Mouse (Mus musculus) neural tube, embryonic 15.5 days (tissue): ENCODE results near the gene Retreg1. TPM values are rescaled to one million over a fixed set of nuclear protein-coding genes. Genes with fewer than 3 reads are reported as not detected.

Experiments used
- ATAC-seq: fragments of 200-750 bp; cut with Nextera tagmentation; 2 replicates; pipeline ENCODE4 v1.8.0; 2017; ENCODE audit warnings: mild to moderate bottlenecking, moderate TSS enrichment, moderate library complexity; ENCODE audit not compliant: low FRiP score
- H3K27ac ChIP-seq: fragments of 300-500 bp; sonication (generic); replicated peaks from 2 replicates; pipeline ENCODE4 v1.5.1; 2015; ENCODE audit warnings: mild to moderate bottlenecking, inconsistent platforms
- H3K27me3 ChIP-seq: fragments of 300-500 bp; sonication (generic); replicated peaks from 2 replicates; pipeline ENCODE4 v1.6.1; 2015; ENCODE audit warnings: inconsistent platforms
- H3K36me3 ChIP-seq: fragments of 300-500 bp; sonication (generic); 2 replicates; pipeline ENCODE4 v1.6.1; 2015; ENCODE audit warnings: inconsistent platforms
- H3K4me1 ChIP-seq: fragments of 300-500 bp; sonication (generic); 2 replicates; pipeline ENCODE4 v1.6.1; 2015; ENCODE audit warnings: inconsistent platforms
- H3K4me2 ChIP-seq: fragments of 300-500 bp; sonication (generic); 2 replicates; pipeline ENCODE4 v1.6.1; 2015; ENCODE audit warnings: inconsistent platforms, mild to moderate bottlenecking, moderate library complexity
- H3K4me3 ChIP-seq: fragments of 300-500 bp; sonication (generic); replicated peaks from 2 replicates; pipeline ENCODE4 v1.5.1; 2015; ENCODE audit warnings: mild to moderate bottlenecking, inconsistent platforms
- H3K9ac ChIP-seq: fragments of 300-500 bp; sonication (generic); replicated peaks from 2 replicates; pipeline ENCODE4 v1.6.1; 2015; ENCODE audit warnings: mild to moderate bottlenecking, inconsistent platforms
- H3K9me3 ChIP-seq: fragments of 300-500 bp; sonication (generic); replicated peaks from 2 replicates; pipeline ENCODE4 v1.6.1; 2016; ENCODE audit warnings: inconsistent platforms
- WGBS: fragments of 180-500 bp; shearing (Covaris S2); methylation state at CpG from one replicate; pipeline ENCODE4 v1.1.7; 2015; ENCODE audit warnings: mixed read lengths; 5-methylcytosine and 5-hydroxymethylcytosine counted together
- polyA plus RNA-seq: library from polyadenylated mRNA; unstranded; fragments of >200 nt; fragmentation: Nextera tagmentation; extraction: Ambion mirVana; gene quantifications from 2 replicates; pipeline ENCODE4 v1.2.1, GENCODE M21; 2015

Gene Retreg1
- polyA plus RNA-seq, 1 experiment from 2014 or later: 16.2 TPM

GRCm38 (mm10) chr15:25884416-25884958, 41.5 kb downstream of the Retreg1 start:
- ATAC-seq: no peak
- H3K36me3 ChIP-seq: no peaks in the 10 kb centered on the region
- no peaks in the 10 kb centered on the region for H3K4me1 ChIP-seq
- H3K9me3 ChIP-seq: no peaks in the 10 kb centered on the region
- 88% methylated on average over 14 of the region's 14 CpGs for WGBS
- H3K27ac ChIP-seq: no peak overlapping the region
- no peak overlapping the region for H3K4me3 ChIP-seq
- no peak overlapping the region for H3K4me2 ChIP-seq
- no peak overlapping the region for H3K9ac ChIP-seq
- no peaks in the 10 kb centered on the region for H3K27me3 ChIP-seq

GRCm38 (mm10) chr15:25886581-25887011, 43.6 kb downstream of the Retreg1 start:
- Histone ChIP-seq H3K4me2 (no peak overlapping the region), H3K36me3 (0 out of 2 replicates have a peak, but pooled peaks cover 5% of the 10 kb centered on the region), H3K4me3 (no peak overlapping the region), H3K27me3 (no peaks in the 10 kb centered on the region), H3K9me3 (no peaks in the 10 kb centered on the region), H3K9ac (no peak overlapping the region), H3K4me1 (no peaks in the 10 kb centered on the region), H3K27ac (no peak overlapping the region)
- WGBS: 79% methylated on average over 6 of the region's 6 CpGs
- ATAC-seq: peak; percentile 69

GRCm38 (mm10) chr15:25889927-25890326, 46.9 kb downstream of the Retreg1 start:
- H3K9ac ChIP-seq: no peak overlapping the region
- no peaks in the 10 kb centered on the region for H3K9me3 ChIP-seq
- H3K27ac ChIP-seq: no peak overlapping the region
- H3K27me3 ChIP-seq: no peaks in the 10 kb centered on the region
- 0 out of 2 replicates have a peak, but pooled peaks cover 5% of the 10 kb centered on the region for H3K36me3 ChIP-seq
- H3K4me1 ChIP-seq: no peaks in the 10 kb centered on the region
- no peak for ATAC-seq
- H3K4me3 ChIP-seq: no peak overlapping the region
- H3K4me2 ChIP-seq: no peak overlapping the region
- WGBS: 96% methylated on average over 5 of the region's 5 CpGs

- Histone ChIP-seq H3K9ac (no peak overlapping the region), H3K4me2 (no peak overlapping the region), H3K36me3 (0 out of 2 replicates have a peak, but pooled peaks cover 5% of the 10 kb centered on the region), H3K4me1 (no peaks in the 10 kb centered on the region), H3K27me3 (no peaks in the 10 kb centered on the region), H3K9me3 (no peaks in the 10 kb centered on the region), H3K27ac (no peak overlapping the region), H3K4me3 (no peak overlapping the region)
- 91% methylated on average over 11 of the region's 11 CpGs for WGBS
- no peak for ATAC-seq
Observed at GRCm38 (mm10) chr15:25891556-25891955, 48.6 kb downstream of the Retreg1 start.

GRCm38 (mm10) chr15:25893327-25893726, 50.3 kb downstream of the Retreg1 start:
- H3K27ac ChIP-seq: no peak overlapping the region
- H3K36me3 ChIP-seq: 0 out of 2 replicates have a peak, but pooled peaks cover 5% of the 10 kb centered on the region
- no peak overlapping the region for H3K9ac ChIP-seq
- no peak overlapping the region for H3K4me2 ChIP-seq
- no peaks in the 10 kb centered on the region for H3K27me3 ChIP-seq
- no peaks in the 10 kb centered on the region for H3K4me1 ChIP-seq
- 7% methylated on average over 2 of the region's 2 CpGs for WGBS
- peak; percentile 66 for ATAC-seq
- H3K9me3 ChIP-seq: no peaks in the 10 kb centered on the region
- H3K4me3 ChIP-seq: no peak overlapping the region

GRCm38 (mm10) chr15:25896783-25897182, 53.8 kb downstream of the Retreg1 start:
- Histone ChIP-seq H3K4me3 (no peak overlapping the region), H3K4me1 (no peaks in the 10 kb centered on the region; the same call in 1 of the 2 replicates), H3K9ac (no peak overlapping the region), H3K4me2 (no peak overlapping the region), H3K27me3 (no peaks in the 10 kb centered on the region), H3K9me3 (no peaks in the 10 kb centered on the region), H3K36me3 (no peaks in the 10 kb centered on the region), H3K27ac (no peak overlapping the region)
- WGBS: 97% methylated on average over 4 of the region's 4 CpGs
- no peak for ATAC-seq

GRCm38 (mm10) chr15:25897617-25898016, 54.6 kb downstream of the Retreg1 start:
- Histone ChIP-seq H3K4me1 (no peaks in the 10 kb centered on the region; the same call in 1 of the 2 replicates), H3K4me2 (no peak overlapping the region), H3K9ac (no peak overlapping the region), H3K4me3 (no peak overlapping the region), H3K27me3 (no peaks in the 10 kb centered on the region), H3K36me3 (no peaks in the 10 kb centered on the region), H3K27ac (no peak overlapping the region), H3K9me3 (no peaks in the 10 kb centered on the region)
- 77% methylated on average over 12 of the region's 12 CpGs for WGBS
- no peak for ATAC-seq

- 26% methylated on average over 5 of the region's 5 CpGs for WGBS
- Histone ChIP-seq H3K9me3 (no peaks in the 10 kb centered on the region), H3K36me3 (no peaks in the 10 kb centered on the region), H3K4me1 (no peaks in the 10 kb centered on the region; the same call in 1 of the 2 replicates), H3K27ac (no peak overlapping the region), H3K4me2 (no peak overlapping the region), H3K9ac (no peak overlapping the region), H3K27me3 (no peaks in the 10 kb centered on the region), H3K4me3 (no peak overlapping the region)
- no peak for ATAC-seq
Observed at GRCm38 (mm10) chr15:25899021-25899420, 56.0 kb downstream of the Retreg1 start.

- Histone ChIP-seq H3K4me2 (no peak overlapping the region), H3K27me3 (no peaks in the 10 kb centered on the region), H3K36me3 (no peaks in the 10 kb centered on the region), H3K4me1 (no peaks in the 10 kb centered on the region; the same call in 1 of the 2 replicates), H3K9ac (no peak overlapping the region), H3K9me3 (no peaks in the 10 kb centered on the region), H3K4me3 (no peak overlapping the region), H3K27ac (no peak overlapping the region)
- no peak for ATAC-seq
- WGBS: 11% methylated on average over 7 of the region's 7 CpGs
Observed at GRCm38 (mm10) chr15:25900540-25900939, 57.6 kb downstream of the Retreg1 start.

- no peak for ATAC-seq
- WGBS: 92% methylated on average over 15 of the region's 15 CpGs
Observed at GRCm38 (mm10) chr15:25902931-25903615, 60.1 kb downstream of the Retreg1 start.

GRCm38 (mm10) chr15:25904435-25905021, 61.5 kb downstream of the Retreg1 start:
- ATAC-seq: no peak
- Histone ChIP-seq H3K4me1 (no peaks in the 10 kb centered on the region), H3K9me3 (no peaks in the 10 kb centered on the region), H3K9ac (no peak overlapping the region), H3K27me3 (no peaks in the 10 kb centered on the region), H3K4me3 (no peak overlapping the region), H3K36me3 (no peaks in the 10 kb centered on the region), H3K4me2 (no peak overlapping the region), H3K27ac (no peak overlapping the region)
- 81% methylated on average over 14 of the region's 14 CpGs for WGBS

More at GRCm38 (mm10) chr15:25902931-25903615, 60.1 kb downstream of the Retreg1 start:
- Histone ChIP-seq H3K4me2 (no peak overlapping the region), H3K27me3 (no peaks in the 10 kb centered on the region), H3K9me3 (no peaks in the 10 kb centered on the region), H3K9ac (no peak overlapping the region), H3K27ac (no peak overlapping the region), H3K4me3 (no peak overlapping the region), H3K4me1 (no peaks in the 10 kb centered on the region; the same call in 1 of the 2 replicates), H3K36me3 (no peaks in the 10 kb centered on the region)
